Mouse (Mus musculus) heart, adult 18-20 months (tissue): ENCODE measurements around the gene Msrb3. TPM values are rescaled to one million over a fixed set of nuclear protein-coding genes. Genes with fewer than 3 reads are reported as not detected.

Experiments
- DNase-seq, 2 experiments: peaks; one replicate each; pipeline ENCODE4 v3.0.0; 2021 to 2022; ENCODE audit warnings: mixed read lengths in 1 of 2
- total RNA-seq, 2 experiments: library from RNA; stranded (reverse); gene quantifications; 2 replicates each; pipeline ENCODE4 v1.2.3; 2021

The Msrb3 gene
- total RNA-seq, 2 experiments from 2014 or later = 96.1 to 96.6 TPM

DNA sequence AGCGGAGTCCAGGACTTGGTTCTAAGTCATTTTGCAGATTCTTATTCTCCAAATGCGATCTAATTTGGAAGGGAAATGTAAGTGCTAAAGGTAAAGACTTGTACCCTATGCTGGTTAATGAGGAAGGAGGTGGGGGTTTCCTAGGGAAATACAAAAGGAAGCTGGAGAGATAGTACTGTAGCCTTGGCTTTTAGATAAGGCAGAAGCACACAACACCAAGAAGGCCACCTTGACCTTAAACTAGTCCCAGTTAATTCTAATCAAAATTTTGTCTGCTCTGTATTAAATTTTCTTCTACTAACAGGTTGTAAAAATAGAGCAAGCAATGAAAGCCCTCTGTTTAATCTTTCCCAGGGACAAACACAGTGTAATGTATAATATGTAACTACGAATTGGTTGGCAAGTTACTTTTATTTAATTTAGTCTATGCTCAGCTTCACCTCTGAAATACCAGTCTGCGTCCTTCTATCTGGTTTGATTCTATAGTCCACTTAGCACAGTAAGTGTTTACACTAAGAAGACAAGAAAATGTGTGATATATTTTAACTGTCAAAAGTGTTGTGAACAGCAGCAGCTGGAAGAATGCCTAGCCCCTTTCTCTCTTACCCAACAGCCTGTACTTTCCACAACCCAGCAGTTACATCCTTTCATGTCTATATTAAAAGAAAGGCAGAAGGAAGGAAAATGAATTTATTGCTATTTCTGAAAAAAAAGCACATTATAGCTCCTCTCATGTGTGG lies 87.9 kb downstream of the Msrb3 start:
- DNase-seq = no peak

GRCm38 (mm10) chr10:120810053-120810696 lies 88.7 kb downstream of the Msrb3 start:
- DNase-seq = no peak

- no peak for DNase-seq
These were observed 90.7 kb downstream of the Msrb3 start for GRCm38 (mm10) chr10:120808167-120808566.

DNA sequence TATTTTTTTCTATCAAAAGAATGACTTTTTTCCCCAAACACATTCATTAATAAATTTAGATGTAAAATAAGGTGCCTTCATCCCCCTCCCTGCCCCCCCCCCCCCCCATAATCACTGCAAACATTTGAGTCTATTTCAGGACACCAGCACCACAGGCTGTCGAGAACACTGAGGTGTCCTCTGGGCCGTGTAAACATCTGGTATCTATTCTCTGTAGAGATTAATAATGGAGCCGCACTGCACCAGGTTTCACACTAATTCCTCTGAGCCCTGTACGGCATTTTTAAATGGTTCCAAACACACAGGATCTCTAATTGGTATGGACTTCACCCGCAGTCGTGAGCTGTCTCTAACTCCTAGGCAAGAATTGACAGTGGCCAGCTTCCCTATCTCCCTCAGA lies 97.8 kb downstream of the Msrb3 start:
- peak in 1 of 2 experiments; percentile 15 for DNase-seq

DNA sequence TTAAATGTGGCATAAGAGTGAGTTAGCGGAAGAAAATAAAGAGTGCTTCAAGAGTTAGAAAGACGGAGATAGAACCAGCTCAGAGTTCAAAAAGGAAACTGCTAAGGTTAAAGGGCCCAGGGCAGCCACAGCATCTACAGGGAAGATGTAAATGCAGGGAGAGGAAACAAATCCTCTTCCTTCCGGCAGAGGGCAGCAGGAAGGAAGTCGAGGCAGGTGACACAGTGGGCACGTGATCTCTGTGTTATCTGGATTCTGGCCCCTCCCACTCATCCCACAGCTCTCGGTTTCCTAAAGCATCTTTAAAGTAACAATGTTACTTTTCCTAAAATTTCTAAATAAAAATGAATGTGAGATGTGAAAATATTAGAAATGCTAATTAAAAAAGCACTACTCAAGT lies 99.4 kb downstream of the Msrb3 start:
- DNase-seq = no peak

DNA sequence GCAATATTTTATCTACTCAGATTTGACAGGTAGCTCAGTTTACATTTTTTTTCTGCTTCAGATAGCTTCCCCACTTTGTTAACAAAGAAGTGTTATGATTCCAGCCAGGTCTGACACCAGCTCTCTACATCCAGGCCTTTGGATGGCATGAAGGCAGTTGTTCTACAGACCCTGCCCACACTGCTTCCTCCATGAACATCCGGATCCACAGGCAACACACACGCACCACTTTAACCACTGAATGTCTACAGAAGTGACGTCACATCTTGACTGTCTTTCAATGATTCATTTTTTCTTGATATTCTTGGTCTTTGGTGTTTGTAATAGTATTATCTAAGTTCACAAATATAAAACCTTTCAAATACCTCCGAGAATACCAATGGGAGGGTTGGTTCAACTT lies 102.2 kb downstream of the Msrb3 start:
- no peak for DNase-seq

DNA sequence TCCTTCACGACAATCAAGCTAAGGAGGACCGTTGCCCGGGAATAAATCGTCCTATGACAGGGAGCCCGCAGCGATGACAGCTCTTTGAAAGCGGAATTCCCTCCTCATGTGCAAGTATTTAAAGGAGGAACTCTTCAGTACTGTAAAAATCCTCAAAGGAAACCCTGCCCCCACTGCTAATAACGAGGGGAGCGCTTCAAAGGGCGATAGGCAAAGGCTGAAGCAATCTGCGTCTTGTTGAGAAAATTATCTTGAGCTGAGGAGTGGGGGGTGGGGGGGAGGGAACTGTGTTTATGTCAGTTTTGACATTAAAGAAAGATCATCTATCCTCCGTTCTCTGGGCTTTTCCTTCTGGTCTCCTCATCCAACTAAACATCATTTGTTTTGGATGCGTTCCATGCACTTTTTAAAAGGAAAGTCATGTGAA lies 104.5 kb downstream of the Msrb3 start:
- DNase-seq = no peak

- DNase-seq = peak; percentile 10 to 32
These were observed 106.6 kb downstream of the Msrb3 start for GRCm38 (mm10) chr10:120792191-120792765.

DNA sequence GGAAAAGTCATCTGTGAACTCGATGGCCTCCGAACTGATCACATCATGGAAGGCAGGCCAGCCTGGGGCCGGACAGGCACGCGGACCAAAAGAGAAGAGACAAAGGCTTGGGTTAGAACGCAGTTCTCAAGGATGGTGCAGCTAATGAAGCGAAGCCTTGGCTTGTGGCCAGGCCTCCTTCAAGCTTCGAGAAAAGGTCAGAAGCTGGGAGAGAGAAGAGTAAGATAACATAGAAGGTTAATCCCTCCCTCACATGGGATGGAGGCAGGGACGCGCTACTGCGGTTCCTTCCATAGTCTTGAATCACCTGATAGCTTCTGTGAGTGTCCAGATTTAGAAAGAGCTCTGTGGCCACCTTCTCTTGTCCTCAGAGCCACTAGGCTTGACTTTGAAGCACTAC lies 107.5 kb downstream of the Msrb3 start:
- DNase-seq = no peak

GRCm38 (mm10) chr10:120787202-120787601 lies 111.7 kb downstream of the Msrb3 start:
- no peak for DNase-seq

GRCm38 (mm10) chr10:120784516-120784915 lies 114.4 kb downstream of the Msrb3 start:
- DNase-seq = no peak

DNA sequence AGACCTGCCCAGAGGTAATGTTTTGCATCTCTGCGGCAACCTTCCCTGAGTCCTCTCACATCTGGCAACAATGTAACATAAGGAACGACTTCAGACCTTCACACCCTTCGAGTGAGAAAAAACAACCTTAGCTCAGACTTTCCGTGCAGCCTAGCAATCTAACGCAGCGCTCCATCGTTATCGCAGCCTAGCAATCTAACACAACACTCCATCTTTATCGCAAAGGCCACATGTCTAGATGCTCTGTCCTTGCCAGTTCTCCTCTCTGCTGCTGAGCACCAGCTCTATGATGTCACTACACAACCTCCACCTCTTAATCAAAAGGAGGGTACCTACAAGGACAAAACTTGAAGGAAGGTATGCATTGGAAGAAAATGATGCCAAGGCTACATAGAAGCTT lies 115.5 kb downstream of the Msrb3 start:
- DNase-seq = no peak

DNA sequence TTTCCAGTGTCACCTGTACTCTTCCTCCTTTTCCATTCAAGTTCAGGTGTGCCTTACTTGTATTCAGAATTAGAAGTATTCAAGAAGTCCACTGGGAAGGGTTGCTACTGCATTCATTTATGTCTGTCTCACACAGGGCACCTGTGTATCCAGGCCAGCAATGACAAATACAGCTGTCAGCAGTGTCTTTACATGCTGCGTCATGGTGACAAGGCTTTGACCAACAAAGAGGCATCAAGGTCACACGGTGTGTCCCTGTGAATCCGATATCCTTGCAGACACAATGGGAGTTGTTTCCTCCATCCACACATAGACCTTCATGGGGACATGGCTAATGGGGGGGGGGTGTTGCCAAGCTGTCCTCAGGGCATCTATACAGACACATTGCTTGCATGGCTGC lies 121.4 kb downstream of the Msrb3 start:
- DNase-seq = no peak

DNA sequence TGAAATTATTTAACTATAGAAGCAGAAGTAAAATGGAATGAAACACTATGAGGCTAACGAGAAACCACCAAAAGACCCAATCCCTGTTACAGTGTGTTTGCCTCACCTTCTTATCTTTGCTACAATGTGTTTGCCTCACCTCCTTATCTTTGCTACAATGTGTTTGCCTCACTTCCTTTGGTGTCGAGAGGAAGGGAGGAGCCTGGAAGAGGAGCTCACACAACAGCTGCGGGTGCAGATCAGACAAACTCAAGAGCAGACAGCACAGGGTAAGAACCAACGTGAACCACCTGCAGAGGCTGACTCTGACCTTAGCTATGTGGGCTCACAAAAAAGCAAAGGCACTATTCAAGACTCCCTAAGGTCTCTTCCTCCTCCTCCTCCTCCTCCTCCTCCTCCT lies 123.5 kb downstream of the Msrb3 start:
- no peak for DNase-seq

- no peak for DNase-seq
These were observed 131.5 kb downstream of the Msrb3 start for GRCm38 (mm10) chr10:120767418-120767817.

DNA sequence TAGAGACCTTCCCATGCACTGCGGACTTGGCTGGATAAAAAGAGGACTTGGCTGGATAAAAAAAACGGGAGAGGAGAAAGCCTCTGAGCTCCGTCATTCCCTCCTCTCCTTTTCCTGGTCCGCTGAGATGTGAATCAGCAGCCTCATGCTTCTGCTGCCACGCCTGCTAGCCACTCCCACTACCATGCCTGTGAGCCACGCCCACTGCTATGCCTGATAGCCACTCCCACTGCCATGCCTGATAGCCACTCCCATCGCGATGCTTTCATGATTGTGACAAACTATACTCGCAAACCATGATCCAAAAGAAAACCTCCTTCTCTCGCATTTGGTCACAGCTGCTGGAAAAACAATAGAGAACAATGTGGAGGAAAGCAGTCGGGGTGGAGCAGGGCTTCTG lies 133.5 kb downstream of the Msrb3 start:
- DNase-seq = no peak

DNA sequence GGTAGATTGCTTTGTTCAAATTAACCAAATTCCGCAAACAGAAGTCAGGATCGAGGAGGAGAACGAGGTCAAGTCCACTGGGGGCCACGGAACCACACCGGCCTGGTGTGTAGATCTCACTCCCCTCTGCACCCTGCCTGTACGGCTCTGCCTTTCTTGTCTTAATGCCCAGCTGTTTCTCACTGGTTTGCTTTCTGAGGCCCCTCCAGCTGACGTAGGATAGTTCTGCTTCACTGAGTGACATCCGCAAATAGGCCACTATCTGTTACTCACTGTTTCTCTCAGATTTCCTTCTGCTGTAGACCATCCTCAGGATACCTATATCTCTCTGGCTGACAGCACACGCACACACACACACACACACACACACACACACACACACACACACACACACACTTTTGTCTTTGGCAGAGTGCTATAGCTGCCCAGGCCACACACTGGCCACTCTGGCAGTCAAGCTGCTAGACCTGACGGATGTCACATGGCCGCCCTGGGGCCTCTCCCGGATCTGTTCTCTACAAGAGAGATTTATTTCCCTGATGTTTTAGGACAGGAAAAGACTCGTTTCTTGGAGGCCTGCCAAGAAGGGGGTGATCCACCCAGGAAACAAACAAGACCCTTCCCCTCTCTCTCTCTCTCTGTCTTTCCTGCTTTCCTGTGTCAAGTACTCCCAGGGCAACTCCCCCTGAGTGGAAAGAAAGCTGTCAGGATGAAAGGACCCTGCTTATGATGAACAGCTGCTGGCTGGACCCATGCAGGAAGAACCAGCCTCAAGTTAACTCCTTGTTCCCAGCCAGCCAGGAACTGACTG lies 135.0 kb downstream of the Msrb3 start:
- peak; percentile 21 to 24 for DNase-seq

DNA sequence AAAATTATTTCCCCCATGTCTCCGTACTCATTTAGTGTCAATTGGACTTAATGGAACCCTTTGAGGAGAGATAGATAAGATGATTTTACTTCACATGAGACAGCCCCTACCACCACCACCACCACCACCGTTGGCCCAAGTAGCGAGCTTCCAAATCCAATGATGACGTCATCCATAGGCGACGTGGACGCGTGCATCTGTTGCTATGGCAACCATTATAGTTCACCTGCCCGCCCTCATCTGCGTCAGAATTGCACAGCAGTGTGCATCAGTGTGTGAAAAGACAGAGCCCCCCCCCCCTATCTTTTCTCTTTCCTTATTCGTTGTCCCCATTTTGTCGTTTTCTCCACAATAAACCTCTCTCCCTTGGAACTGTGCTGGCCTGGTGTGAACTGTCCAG lies 135.9 kb downstream of the Msrb3 start:
- no peak for DNase-seq

- DNase-seq = no peak
These were observed 138.2 kb downstream of the Msrb3 start for GRCm38 (mm10) chr10:120760679-120761078.

DNA sequence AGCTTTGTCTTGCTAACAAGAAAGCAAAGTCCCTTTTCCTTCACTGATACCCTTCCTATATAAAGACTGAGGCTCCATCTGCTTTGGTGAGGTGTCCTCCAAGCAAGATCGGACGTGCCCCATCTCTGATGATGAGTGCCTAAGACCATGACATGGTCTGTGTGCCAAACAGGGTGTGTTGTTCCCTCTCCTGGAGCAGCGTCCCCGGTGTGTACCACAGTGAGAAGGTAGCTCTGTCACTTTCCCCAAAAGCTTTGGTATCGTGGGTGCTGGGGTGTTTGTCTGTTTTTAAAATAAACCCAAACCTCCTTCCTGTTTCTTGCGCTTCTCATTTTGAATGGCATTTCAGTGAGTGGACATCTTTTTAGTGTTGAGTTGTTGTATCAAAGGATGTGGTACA lies 139.0 kb downstream of the Msrb3 start:
- DNase-seq = no peak

- DNase-seq = no peak
These were observed 146.4 kb downstream of the Msrb3 start for GRCm38 (mm10) chr10:120752454-120752853.

GRCm38 (mm10) chr10:120751821-120752261 lies 147.1 kb downstream of the Msrb3 start:
- DNase-seq = peak; percentile 57 to 70

DNA sequence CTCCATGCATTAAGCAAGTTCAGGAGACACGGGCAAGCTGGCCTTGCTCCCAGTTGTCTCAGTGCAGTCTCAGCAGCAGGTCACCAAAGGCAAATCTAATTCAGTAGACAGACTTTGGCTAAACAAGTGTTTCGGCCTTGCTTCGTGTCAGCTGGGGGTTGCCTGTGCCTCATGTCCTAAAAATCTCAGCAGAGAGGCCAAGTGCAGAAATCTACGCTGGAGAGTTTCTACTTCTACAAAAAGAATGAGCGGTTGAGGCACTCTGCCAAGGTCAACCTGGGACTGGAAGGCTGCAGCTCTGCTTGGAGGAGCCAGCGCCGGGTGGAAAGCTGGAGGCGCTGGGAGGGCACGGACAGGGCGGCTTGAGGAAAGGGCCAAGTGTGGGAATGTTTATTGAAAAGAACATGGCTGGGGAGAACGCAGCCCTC lies 147.6 kb downstream of the Msrb3 start:
- peak; percentile 82 to 83 for DNase-seq
